Mouse (Mus musculus): ENCODE measurements at regions not wholly inside any gene's neighbourhood (a gene's known extent, or its start where the extent isn't known, plus 50 kb on each side); places are given as distances from the start of the nearest gene placed in this dataset.

- no peaks in the 10 kb centered on the region for H3K27me3 ChIP-seq (ENCODE audit: insufficient read depth, low read length)
- ATAC-seq (ENCODE audit: extremely low read depth, insufficient number of reproducible peaks, low FRiP score, poor library complexity, severe bottlenecking) (peak; percentile 89), DNase-seq (ENCODE audit: low spot score) (peak; percentile 25)
- no peaks in the 10 kb centered on the region for H3K36me3 ChIP-seq (replicated peaks)
- H3K9me3 ChIP-seq (replicated peaks): no peaks in the 10 kb centered on the region
- TF ChIP-seq CTCF (IDR thresholded peaks at IDR 0.05; ENCODE audit: low read depth, low read length): no peak
- TF ChIP-seq GATA1 (IDR thresholded peaks at IDR 0.05; ENCODE audit: borderline replicate concordance, low read length): no peak
- no peak for TF ChIP-seq TAL1 (conservative IDR thresholded peaks at IDR 0.05; ENCODE audit: low read depth, low read length)
- no peak for TF ChIP-seq GATA2 (IDR thresholded peaks at IDR 0.05; ENCODE audit: borderline replicate concordance, low read depth, low read length)
- no peak for TF ChIP-seq POLR2AphosphoS5 (IDR thresholded peaks at IDR 0.05; ENCODE audit: insufficient replicate concordance, low read depth, low read length)
- H3K4me1 ChIP-seq (ENCODE audit: insufficient read depth, low read depth, low read length): peaks cover 24% of the 10 kb centered on the region
- H3K4me3 ChIP-seq (ENCODE audit: low read depth, low read length): peak overlapping the region; percentile 27; the same call in 1 of the 2 replicates
These were observed 185.3 kb upstream of the Tusc1 start for GRCm38 (mm10) chr4:93520454-93521100.

- TF ChIP-seq TAL1 (conservative IDR thresholded peaks at IDR 0.05; ENCODE audit: low read depth, low read length): no peak
- TF ChIP-seq GATA1 (IDR thresholded peaks at IDR 0.05; ENCODE audit: borderline replicate concordance, low read length): no peak
- TF ChIP-seq CTCF (IDR thresholded peaks at IDR 0.05; ENCODE audit: low read depth, low read length): no peak
- no peak for TF ChIP-seq POLR2AphosphoS5 (IDR thresholded peaks at IDR 0.05; ENCODE audit: insufficient replicate concordance, low read depth, low read length)
- no peak for TF ChIP-seq GATA2 (IDR thresholded peaks at IDR 0.05; ENCODE audit: borderline replicate concordance, low read depth, low read length)
- DNase-seq (ENCODE audit: low spot score) (no peak), ATAC-seq (ENCODE audit: extremely low read depth, insufficient number of reproducible peaks, low FRiP score, poor library complexity, severe bottlenecking) (no peak)
- Histone ChIP-seq H3K27me3 (ENCODE audit: insufficient read depth, low read length) (no peaks in the 10 kb centered on the region), H3K36me3 (replicated peaks) (no peaks in the 10 kb centered on the region), H3K4me3 (ENCODE audit: low read depth, low read length) (no peak overlapping the region), H3K9me3 (replicated peaks) (no peaks in the 10 kb centered on the region), H3K4me1 (ENCODE audit: insufficient read depth, low read depth, low read length) (peaks cover 24% of the 10 kb centered on the region)
These were observed 183.6 kb upstream of the Tusc1 start for GRCm38 (mm10) chr4:93518925-93519324.

- Histone ChIP-seq H3K36me3 (replicated peaks) (no peaks in the 10 kb centered on the region), H3K9me3 (replicated peaks) (no peaks in the 10 kb centered on the region), H3K4me1 (ENCODE audit: insufficient read depth, low read depth, low read length) (peaks cover 15% of the 10 kb centered on the region), H3K4me3 (ENCODE audit: low read depth, low read length) (no peak overlapping the region), H3K27me3 (ENCODE audit: insufficient read depth, low read length) (no peaks in the 10 kb centered on the region)
- DNase-seq (ENCODE audit: low spot score) (no peak), ATAC-seq (ENCODE audit: extremely low read depth, insufficient number of reproducible peaks, low FRiP score, poor library complexity, severe bottlenecking) (peak; percentile 62; the same call in 1 of the 2 replicates)
- TF ChIP-seq GATA2 (IDR thresholded peaks at IDR 0.05; ENCODE audit: borderline replicate concordance, low read depth, low read length): no peak
- TF ChIP-seq GATA1 (IDR thresholded peaks at IDR 0.05; ENCODE audit: borderline replicate concordance, low read length): no peak
- TF ChIP-seq POLR2AphosphoS5 (IDR thresholded peaks at IDR 0.05; ENCODE audit: insufficient replicate concordance, low read depth, low read length): no peak
- TF ChIP-seq TAL1 (conservative IDR thresholded peaks at IDR 0.05; ENCODE audit: low read depth, low read length): no peak
- TF ChIP-seq CTCF (IDR thresholded peaks at IDR 0.05; ENCODE audit: low read depth, low read length): no peak
These were observed 175.5 kb upstream of the Tusc1 start for GRCm38 (mm10) chr4:93510771-93511170.

- DNase-seq (ENCODE audit: low spot score) (no peak), ATAC-seq (ENCODE audit: extremely low read depth, insufficient number of reproducible peaks, low FRiP score, poor library complexity, severe bottlenecking) (peak; percentile 59; the same call in 1 of the 2 replicates)
- Histone ChIP-seq H3K4me3 (ENCODE audit: low read depth, low read length) (no peak overlapping the region), H3K27me3 (ENCODE audit: insufficient read depth, low read length) (no peaks in the 10 kb centered on the region), H3K4me1 (ENCODE audit: insufficient read depth, low read depth, low read length) (peaks cover 18% of the 10 kb centered on the region), H3K9me3 (replicated peaks) (no peaks in the 10 kb centered on the region), H3K36me3 (replicated peaks) (no peaks in the 10 kb centered on the region)
- TF ChIP-seq TAL1 (conservative IDR thresholded peaks at IDR 0.05; ENCODE audit: low read depth, low read length) (no peak), CTCF (IDR thresholded peaks at IDR 0.05; ENCODE audit: low read depth, low read length) (0 out of 2 replicates have a peak, but pooled peaks have one; percentile 8)
These were observed 161.6 kb upstream of the Tusc1 start for GRCm38 (mm10) chr4:93496871-93497270.

GRCm38 (mm10) chr4:93494319-93494718 lies 159.0 kb upstream of the Tusc1 start:
- H3K36me3 ChIP-seq (replicated peaks): no peaks in the 10 kb centered on the region

GRCm38 (mm10) chr4:93493905-93494304 lies 158.6 kb upstream of the Tusc1 start:
- Histone ChIP-seq H3K9me3 (replicated peaks) (no peaks in the 10 kb centered on the region), H3K36me3 (replicated peaks) (no peaks in the 10 kb centered on the region), H3K4me1 (ENCODE audit: insufficient read depth, low read depth, low read length) (peaks cover 18% of the 10 kb centered on the region), H3K27me3 (ENCODE audit: insufficient read depth, low read length) (no peaks in the 10 kb centered on the region), H3K4me3 (ENCODE audit: low read depth, low read length) (no peak overlapping the region)
- no peak for TF ChIP-seq GATA2 (IDR thresholded peaks at IDR 0.05; ENCODE audit: borderline replicate concordance, low read depth, low read length)
- no peak for TF ChIP-seq POLR2AphosphoS5 (IDR thresholded peaks at IDR 0.05; ENCODE audit: insufficient replicate concordance, low read depth, low read length)
- no peak for TF ChIP-seq GATA1 (IDR thresholded peaks at IDR 0.05; ENCODE audit: borderline replicate concordance, low read length)
- no peak for TF ChIP-seq CTCF (IDR thresholded peaks at IDR 0.05; ENCODE audit: low read depth, low read length)
- no peak for TF ChIP-seq TAL1 (conservative IDR thresholded peaks at IDR 0.05; ENCODE audit: low read depth, low read length)
- DNase-seq (ENCODE audit: low spot score): no peak
- ATAC-seq (ENCODE audit: extremely low read depth, insufficient number of reproducible peaks, low FRiP score, poor library complexity, severe bottlenecking): no peak

More at GRCm38 (mm10) chr4:93494319-93494718, 159.0 kb upstream of the Tusc1 start:
- Histone ChIP-seq H3K4me1 (ENCODE audit: insufficient read depth, low read depth, low read length) (peaks cover 18% of the 10 kb centered on the region), H3K4me3 (ENCODE audit: low read depth, low read length) (no peak overlapping the region), H3K27me3 (ENCODE audit: insufficient read depth, low read length) (no peaks in the 10 kb centered on the region), H3K9me3 (replicated peaks) (no peaks in the 10 kb centered on the region)
- DNase-seq (ENCODE audit: low spot score): no peak
- TF ChIP-seq CTCF (IDR thresholded peaks at IDR 0.05; ENCODE audit: low read depth, low read length) (no peak), TAL1 (conservative IDR thresholded peaks at IDR 0.05; ENCODE audit: low read depth, low read length) (no peak), GATA1 (IDR thresholded peaks at IDR 0.05; ENCODE audit: borderline replicate concordance, low read length) (no peak), POLR2AphosphoS5 (IDR thresholded peaks at IDR 0.05; ENCODE audit: insufficient replicate concordance, low read depth, low read length) (no peak), GATA2 (IDR thresholded peaks at IDR 0.05; ENCODE audit: borderline replicate concordance, low read depth, low read length) (no peak)
- no peak for ATAC-seq (ENCODE audit: extremely low read depth, insufficient number of reproducible peaks, low FRiP score, poor library complexity, severe bottlenecking)
